Mouse (Mus musculus): ENCODE results near the gene Syt7.

Syt7 gene

GRCm38 (mm10) chr19:10388615-10389313 is at the start of gene Syt7:
Gene Syt7 (plus strand): TSS chr19:10389090.
- DNase-seq (ENCODE audit: low read depth, low spot score), result no peak

- DNase-seq (ENCODE audit: low read depth, low spot score), result no peak
Measured at GRCm38 (mm10) chr19:10339271-10339670, 49.6 kb upstream of the Syt7 start.

GRCm38 (mm10) chr19:10340661-10341060 is 48.2 kb upstream of the Syt7 start:
- no peak for DNase-seq (ENCODE audit: low read depth, low spot score)

DNA sequence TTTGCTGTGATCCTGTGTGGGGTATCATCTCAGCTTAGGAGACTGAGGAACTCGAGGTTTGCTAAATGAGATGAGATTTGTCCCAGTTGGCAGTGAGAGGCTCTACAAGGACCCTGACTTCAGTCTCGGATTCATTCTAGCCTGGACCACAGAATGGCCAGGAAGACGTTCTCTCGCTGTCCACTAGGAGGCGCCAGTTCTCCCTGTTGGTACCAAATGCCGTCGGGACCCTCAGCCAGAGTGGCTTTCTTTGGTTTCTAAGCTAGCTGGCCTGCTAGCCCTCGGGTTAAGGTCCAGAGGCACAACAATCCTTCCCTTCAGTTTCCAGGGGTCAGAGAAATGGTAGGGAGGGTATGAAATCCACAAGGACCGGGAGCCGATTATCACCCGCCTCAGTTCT is 47.7 kb upstream of the Syt7 start:
- DNase-seq (ENCODE audit: low read depth, low spot score), result peak; percentile 55

DNA sequence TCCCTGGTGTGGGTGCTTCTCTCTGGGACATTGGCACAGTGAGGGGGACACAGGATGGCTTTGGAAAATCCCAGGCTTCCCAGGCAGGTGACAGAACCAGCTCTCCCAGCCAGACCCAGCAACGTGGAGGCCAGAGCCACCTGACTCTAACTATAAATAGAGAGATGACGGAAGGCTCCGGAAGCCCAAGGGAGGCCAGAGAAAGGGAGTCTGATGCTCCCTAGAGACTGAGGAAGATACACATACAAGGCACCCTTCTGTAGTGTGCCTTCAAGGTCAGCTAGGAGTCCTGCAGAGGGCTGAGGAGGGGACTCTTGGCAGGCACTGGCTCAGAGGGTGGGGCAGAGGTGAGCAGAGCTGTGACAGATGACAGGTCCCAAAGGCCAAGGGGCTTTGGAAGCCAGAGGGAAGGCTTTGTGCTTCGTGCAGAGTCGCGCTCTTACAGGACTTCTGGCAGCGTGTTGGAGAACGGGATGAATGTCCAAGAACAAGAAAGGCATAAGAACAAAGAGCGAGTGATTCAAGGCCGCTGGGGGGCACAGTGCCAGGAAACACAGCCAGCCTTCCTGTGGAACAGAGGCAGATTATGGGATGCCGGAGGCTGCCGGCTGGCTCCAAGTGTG is 47.0 kb upstream of the Syt7 start:
- no peak for DNase-seq (ENCODE audit: low read depth, low spot score)

DNA sequence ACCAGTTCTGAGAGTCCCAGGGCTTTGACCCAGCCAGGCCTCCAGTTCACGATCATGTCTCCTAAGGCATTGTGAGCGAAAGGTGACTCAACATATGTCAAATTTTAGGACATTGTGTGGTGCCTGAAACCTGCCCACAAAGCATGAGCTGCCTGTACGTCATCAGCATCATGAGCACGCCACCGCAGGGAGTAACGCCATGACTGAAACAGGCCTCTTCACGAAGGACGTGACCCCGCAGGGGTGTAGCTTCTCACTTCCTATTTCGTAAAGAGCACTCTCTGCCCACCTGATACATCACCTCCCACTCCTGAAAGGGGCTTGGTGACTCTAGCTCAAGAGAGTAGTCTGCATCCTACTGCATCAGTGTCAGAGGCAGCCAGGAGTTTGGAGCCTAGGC is 45.0 kb upstream of the Syt7 start:
- DNase-seq (ENCODE audit: low read depth, low spot score), result no peak

DNA sequence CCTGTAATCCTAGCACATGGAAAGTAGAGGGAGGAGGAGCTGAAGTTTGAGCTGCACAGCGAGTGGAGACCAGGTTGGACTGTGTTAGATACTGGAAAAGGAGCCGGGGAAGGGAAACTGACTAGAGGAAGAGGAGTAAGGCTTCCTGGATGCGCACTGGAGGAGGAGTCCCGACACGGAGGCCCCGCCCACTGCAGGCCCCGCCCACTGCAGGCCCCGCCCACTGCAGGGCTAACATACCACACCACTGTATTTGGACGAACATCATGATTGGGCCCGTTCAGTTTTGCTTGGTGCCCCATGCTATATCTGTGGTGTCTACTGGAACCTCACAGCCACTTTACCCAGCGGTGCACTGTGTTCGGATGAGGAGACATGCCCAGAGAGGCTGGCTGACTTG is 43.2 kb upstream of the Syt7 start:
- DNase-seq (ENCODE audit: low read depth, low spot score), result peak; percentile 39

DNA sequence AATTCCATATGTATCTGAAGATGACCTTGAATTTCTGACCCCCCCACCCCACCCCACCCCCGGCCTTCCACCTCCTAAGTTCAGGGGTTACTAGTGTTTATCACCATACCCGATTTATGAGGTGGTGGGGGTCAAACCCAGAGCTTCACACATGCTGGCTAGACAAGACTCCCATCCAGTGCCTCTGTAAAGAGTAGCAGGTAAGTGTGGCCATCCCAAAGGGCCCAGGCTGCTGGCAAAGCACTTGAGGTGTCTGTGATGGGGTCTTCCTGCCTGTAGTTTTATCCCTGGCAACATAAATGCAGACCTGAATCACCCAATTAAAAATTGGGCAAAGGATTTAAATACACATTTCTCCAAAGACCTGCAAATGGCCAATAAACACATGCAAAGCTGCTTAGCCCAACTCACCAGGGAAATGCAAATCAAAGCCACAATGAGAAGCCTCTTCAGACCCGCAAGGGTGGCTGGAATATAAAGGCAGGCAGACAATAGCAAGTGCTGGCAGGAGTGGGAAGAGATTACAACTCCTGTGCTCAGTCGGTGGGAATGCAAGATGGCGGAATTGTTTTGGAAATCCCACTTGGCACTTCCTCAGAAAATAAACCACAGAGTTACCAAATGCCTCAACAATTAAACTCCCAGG is 41.1 kb upstream of the Syt7 start:
- DNase-seq (ENCODE audit: low read depth, low spot score), result no peak

DNA sequence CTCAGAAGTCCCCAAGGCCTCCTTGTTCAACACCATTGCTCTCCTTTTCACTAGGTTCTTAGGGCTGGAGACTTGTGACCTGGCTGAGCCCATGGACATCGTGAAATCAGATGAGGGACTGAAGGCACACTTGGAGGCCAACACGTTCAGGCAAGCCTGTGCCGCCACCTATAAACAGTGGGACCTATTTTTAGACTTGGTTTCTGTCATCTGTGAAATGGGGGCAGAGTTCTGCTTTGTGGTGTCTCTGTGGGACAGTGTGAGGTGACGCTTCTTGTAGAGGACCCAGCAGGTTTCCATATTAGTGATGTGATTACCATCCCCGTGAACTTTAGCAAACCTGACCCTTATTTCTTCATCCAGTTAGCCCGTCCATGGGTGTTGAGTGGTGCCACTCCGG is 36.7 kb upstream of the Syt7 start:
- DNase-seq (ENCODE audit: low read depth, low spot score), result peak; percentile 62

DNA sequence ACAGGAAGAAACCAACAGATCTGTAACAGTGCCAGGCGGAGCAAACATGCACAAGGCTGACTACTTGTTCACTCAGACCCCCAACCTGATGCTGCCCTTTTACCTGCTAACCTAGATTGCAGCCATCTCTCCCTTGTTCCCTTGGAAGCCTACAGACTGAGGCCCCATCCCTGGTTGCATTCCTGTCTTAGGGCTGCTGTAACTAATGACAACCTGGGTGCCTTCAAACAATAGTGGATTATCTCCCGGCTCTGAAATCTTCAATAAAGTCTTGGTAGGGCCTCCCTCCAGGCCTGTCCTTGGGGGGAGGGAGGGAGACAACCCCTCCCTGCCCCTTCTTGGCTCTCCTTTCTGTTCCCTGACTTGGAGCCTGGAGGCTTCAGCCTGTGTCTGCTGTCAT is 34.1 kb upstream of the Syt7 start:
- DNase-seq (ENCODE audit: low read depth, low spot score), result no peak

DNA sequence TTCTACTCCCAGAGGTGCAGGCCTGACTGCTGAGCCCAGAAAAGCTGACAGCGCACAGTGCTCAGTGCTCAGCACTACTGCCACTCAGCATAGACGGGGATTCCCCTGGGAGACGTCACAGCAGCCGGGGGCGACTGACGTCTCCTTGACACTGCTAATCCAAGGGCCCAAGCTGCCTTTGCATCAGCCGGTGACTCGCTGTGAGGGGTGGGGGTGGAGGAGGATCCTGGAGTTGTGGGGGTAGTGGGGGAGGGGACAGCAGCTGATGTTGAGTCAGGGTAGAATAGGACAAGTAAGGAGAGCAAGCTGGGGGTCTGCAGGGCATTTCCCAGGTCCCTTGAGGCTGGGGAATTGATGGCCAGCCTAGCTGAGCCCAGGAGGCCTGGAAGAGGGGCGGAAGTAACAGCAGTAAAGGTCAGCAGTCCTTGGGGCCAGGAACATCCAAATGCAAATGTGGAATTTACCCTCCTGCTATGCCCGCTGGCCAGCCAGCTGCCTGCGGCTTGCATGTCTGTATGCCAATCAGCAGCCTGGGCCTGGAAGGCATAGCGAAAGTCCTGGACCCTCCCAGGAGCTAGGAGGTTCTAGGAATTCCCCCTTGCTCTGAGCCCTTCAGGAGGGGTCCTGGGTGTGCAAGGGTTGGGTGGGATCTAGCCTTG is 31.9 kb upstream of the Syt7 start:
- peak; percentile 22 for DNase-seq (ENCODE audit: low read depth, low spot score)

DNA sequence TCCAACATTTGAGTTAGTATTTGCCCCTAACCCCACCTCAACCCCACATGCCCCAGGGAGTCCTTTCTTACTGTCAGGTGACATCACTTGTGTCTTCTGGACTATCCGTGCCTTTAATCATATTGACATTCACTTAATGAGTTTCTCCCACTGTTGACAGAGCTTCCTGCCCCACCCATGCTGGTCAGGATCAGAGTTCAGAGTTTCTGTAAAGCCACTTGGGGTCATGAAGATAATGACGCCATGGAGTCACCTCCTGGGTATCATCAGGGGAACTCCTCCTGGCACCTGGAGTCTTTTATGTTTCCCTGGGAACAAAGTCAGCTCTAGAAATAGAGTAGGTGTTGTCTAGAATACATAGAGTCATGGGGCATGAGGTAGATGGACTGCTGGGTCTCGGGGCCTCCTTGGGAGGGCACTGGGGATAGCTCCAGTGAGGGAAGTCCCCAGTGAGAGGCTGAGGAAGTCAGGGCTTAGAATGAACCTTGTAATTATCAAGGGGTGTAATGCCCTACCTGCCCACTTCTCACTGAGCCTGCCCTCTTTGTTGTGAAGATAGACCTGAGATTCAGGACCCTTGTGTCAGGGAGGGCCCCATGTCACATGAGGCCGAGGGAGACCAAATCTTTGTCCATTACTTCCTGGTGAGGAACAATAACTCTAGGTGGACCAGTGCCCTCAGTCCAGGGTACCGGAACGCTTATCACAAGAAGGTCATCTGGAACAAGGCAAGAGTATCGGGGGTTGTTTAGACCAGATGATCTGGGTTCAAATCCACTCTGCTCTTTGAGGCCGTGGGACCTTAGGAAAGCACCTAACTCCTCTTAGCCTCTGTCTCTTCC is 29.6 kb upstream of the Syt7 start:
- DNase-seq (ENCODE audit: low read depth, low spot score), result no peak

GRCm38 (mm10) chr19:10362473-10363129 is 26.3 kb upstream of the Syt7 start:
- no peak for DNase-seq (ENCODE audit: low read depth, low spot score)

GRCm38 (mm10) chr19:10363869-10364268 is 25.0 kb upstream of the Syt7 start:
- DNase-seq (ENCODE audit: low read depth, low spot score), result no peak

DNA sequence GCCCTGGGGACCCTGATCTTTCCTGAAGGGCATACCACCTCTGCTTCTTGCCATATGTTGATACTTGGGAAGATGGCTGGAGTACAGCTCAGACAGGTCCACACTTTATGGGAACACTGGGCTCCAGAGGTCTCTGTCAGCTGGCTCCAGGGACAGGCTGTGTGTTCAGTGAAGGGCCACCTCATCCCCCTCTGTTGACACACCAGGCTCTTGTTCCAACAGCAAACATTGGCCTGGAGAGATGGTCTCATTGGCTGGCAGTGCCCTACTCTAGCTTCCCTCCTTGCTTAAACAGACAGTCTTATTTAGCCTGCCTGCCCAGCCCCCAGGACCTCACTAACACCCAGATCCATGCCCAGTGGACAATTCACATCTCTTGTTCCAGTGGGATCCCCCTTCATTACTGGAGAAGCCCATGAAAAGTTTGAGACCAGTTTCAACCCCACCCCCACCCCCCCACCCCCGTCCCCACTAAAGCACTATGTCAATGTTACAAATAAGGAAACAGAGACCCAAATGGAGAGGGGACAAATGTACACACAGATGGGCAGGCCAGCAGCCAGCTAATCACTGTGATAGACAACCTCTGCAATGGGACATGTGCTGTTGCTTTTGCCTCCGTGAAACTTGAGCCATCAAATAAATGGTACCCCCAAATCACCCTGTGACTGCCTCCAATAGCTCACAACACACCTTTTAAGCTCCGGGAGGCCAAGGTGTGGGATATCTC is 22.6 kb upstream of the Syt7 start:
- DNase-seq (ENCODE audit: low read depth, low spot score), result no peak

DNA sequence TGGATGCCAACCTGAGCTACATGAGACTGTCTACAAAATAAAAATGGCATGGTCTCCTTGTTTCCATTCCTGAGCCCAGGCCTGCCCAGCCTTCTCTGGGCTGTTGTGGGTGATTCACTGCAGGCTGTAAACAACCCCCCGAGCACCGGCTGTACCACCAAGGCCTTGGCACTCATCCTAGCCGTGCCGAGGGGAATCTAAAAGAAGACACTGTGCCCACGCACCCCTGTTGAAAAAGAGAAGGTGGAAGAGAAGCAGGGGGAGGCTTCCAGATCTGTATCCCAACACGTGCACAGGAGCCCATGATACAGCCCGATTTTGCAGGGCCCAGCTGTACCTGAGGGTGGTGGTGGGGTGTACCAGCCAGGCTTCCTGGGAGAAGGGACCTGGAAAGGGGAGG is 21.1 kb upstream of the Syt7 start:
- no peak for DNase-seq (ENCODE audit: low read depth, low spot score)

DNA sequence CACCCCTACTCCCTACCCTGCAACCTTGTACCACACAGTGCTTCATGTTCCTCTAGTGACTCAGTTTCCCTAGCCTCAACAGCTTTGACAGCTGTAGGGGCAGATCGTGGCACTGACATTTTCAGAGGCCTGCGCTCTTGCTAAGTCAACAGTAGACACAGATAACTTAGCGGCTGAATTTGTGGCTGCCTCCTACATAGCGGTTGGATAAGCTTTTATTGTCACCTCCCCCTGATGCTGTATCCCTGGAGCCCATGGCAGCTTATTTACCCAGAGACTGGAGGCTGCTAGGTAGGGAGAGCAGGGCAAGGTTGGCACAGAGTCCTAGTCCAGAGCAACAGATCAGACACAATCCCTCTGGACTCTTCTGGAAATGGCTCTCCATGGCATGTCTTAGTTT is 19.0 kb upstream of the Syt7 start:
- no peak for DNase-seq (ENCODE audit: low read depth, low spot score)

DNA sequence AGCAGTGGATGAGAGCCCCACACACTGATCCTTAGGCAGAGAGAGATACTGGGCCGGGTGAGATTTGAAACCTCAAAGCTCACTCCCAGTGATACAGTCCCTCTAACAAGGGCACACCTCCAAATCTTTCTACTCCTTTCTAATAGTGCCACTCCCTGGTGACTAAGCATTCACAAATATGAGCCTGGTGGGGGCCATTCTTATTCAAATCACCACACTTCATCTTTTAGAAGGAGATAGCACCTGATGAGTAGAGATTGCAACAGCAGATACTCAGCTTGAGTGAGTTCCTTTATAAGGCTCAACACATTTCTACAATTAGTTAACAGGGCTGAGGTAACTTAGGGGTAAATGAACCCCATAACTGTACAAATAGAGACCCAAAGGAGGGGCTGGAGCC is 15.7 kb upstream of the Syt7 start:
- no peak for DNase-seq (ENCODE audit: low read depth, low spot score)

GRCm38 (mm10) chr19:10375260-10375659 is 13.6 kb upstream of the Syt7 start:
- DNase-seq (ENCODE audit: low read depth, low spot score), result no peak

GRCm38 (mm10) chr19:10379978-10380377 is 8.9 kb upstream of the Syt7 start:
- no peak for DNase-seq (ENCODE audit: low read depth, low spot score)
